9 mouse cellular contexts compared by ENCODE assay signal in the genomic region with DNA sequence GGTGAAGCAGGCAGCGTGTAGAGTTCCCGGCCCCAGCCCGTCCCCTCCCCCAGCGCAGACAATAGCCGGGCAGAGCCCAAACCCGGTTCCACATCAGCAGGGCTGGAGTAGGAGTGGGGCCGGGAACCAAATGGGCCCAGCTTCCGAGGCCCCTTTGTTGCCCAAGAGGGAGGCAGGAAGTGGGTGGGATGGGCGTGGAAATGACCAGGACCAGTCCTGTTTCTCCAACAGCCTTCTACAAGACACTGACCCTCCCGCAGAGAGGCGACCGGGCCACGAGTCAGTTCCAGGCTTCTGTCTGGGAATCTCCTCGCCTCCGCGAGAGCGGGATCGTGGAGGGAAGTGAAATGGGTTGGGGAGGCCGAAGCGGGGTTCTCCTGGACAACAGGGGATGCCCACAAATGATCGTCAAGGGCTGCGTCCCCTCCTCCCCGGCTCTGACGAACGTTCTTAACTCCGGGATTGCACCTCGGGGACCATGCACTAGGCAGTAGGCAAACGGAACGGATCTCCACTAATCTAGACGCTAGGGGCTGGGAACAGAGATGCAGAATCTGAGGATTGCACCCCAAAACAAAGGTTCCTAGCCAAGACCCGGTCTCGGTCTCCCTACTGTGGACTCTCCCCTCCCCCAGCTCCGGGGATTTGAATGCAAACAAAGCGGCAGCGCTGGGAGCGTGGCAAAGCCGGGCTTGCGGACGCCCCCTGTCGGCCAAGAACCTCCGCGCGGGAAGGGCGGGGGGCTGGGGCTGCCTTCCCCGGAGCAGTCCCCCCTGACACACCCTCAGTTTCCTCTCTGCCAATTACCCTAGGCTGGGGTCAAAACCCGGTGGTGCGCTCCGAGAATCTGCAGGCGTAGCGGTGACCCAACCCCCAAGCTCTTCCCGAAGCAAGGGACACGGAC. TPM values are rescaled to one million over a fixed set of nuclear protein-coding genes. Genes with fewer than 3 reads are reported as not detected.
A peak's percentile ranks its signal among the peaks of the same experiment; 100 is the strongest.
DNase-seq lines count a peak whose midpoint lies in the region; ATAC-seq and TF ChIP-seq lines count a peak whose summit lies in the region.
"Had no signal": no experiment of that assay in that cellular context is flagged by ENCODE, and none has a peak within 500 bp of the region (broad histone marks: within the 10 kb centered on the region; RNA-seq: fewer than 3 reads in every experiment).

No protein-coding gene starts in this region.

- H3K9me3 ChIP-seq in ES-E14 (ENCODE audit: control insufficient read depth, insufficient read depth, low read depth, low read length) = no peaks in the 10 kb centered on the region
- no peaks in the 10 kb centered on the region for H3K9me3 ChIP-seq in hindbrain, embryonic 10.5 days
- no peaks in the 10 kb centered on the region for H3K9me3 ChIP-seq in lung, embryonic 16.5 days (ENCODE audit: control insufficient read depth, low read length)

- under 1% methylated on average over 52 of the region's 52 CpGs for WGBS in hindbrain, embryonic 10.5 days
- under 1% methylated on average over 52 of the region's 52 CpGs for WGBS in lung, embryonic 16.5 days

- H3K4me1 ChIP-seq in ES-E14 (ENCODE audit: control insufficient read depth in 2 of 2, insufficient read depth in 2 of 2, low read length in 2 of 2, poor library complexity in 1 of 2) = peaks cover 3 to 13% of the 10 kb centered on the region in 2 experiments; a peak in 2 of 4 replicates
- H3K4me1 ChIP-seq in hindbrain, embryonic 10.5 days (replicated peaks) = peaks cover 60% of the 10 kb centered on the region
- H3K4me1 ChIP-seq in lung, embryonic 16.5 days (replicated peaks; ENCODE audit: control insufficient read depth, insufficient read depth, low read length) = peaks cover 29% of the 10 kb centered on the region

- peak overlapping the region; percentile 89 to 97 for H3K4me3 ChIP-seq in ES-E14 (ENCODE audit: insufficient read depth in 1 of 2, low read depth in 1 of 2, low read length in 2 of 2, poor library complexity in 1 of 2, severe bottlenecking in 1 of 2)
- H3K4me3 ChIP-seq in hindbrain, embryonic 10.5 days = peak overlapping the region; percentile 78
- peak overlapping the region; percentile 86 for H3K4me3 ChIP-seq in lung, embryonic 16.5 days (ENCODE audit: low read length)

- H3K36me3 ChIP-seq in ES-E14 (ENCODE audit: control insufficient read depth, insufficient read depth, low read length, poor library complexity, severe bottlenecking) = peaks cover 4% of the 10 kb centered on the region; the same call in 1 of the 2 replicates
- peaks cover 38% of the 10 kb centered on the region for H3K36me3 ChIP-seq in hindbrain, embryonic 10.5 days
- peaks cover 25% of the 10 kb centered on the region for H3K36me3 ChIP-seq in lung, embryonic 16.5 days (ENCODE audit: control insufficient read depth, insufficient read depth, low read length)

- H3K27me3 ChIP-seq in hindbrain, embryonic 10.5 days (ENCODE audit: insufficient read depth, poor library complexity, severe bottlenecking) = peaks cover 12% of the 10 kb centered on the region; the same call in 1 of the 2 replicates
- no peaks in the 10 kb centered on the region for H3K27me3 ChIP-seq in lung, embryonic 16.5 days (ENCODE audit: control insufficient read depth, insufficient read depth, low read depth, low read length)

- H3K9ac ChIP-seq in ES-E14 (ENCODE audit: insufficient read depth, low read depth, low read length, poor library complexity, severe bottlenecking) = peak overlapping the region; percentile 69
- H3K9ac ChIP-seq in lung, embryonic 16.5 days (ENCODE audit: low read length) = peak overlapping the region; percentile 93

- in situ Hi-C loops in ES-E14 (cut with MboI; ENCODE audit: low sequenced_read_pairs in 2 of 2, unreplicated experiment in 2 of 2) = no loop called here

- DNase-seq in ES-E14 (ENCODE audit: low read depth, low spot score) = peak; percentile 89
- DNase-seq in cerebellum, adult 18-20 months = peak; percentile 94 to 97
- peak; percentile 96 for DNase-seq in hindbrain, embryonic 10.5 days (ENCODE audit: low spot score)
- DNase-seq in layer of hippocampus, adult 9-11 months = peak; percentile 90
- peak; percentile 95 for DNase-seq in ovary, postnatal 14 days (ENCODE audit: low spot score)
- peak; percentile 84 to 94 for DNase-seq in thymus, postnatal 10 days (ENCODE audit: low spot score in 2 of 2)

- H3K27ac ChIP-seq in ES-E14 (ENCODE audit: insufficient read depth, low read depth, low read length, poor library complexity, severe bottlenecking) = peak overlapping the region; percentile 4; the same call in 1 of the 2 replicates
- H3K27ac ChIP-seq in hindbrain, embryonic 10.5 days = peak overlapping the region; percentile 99
- H3K27ac ChIP-seq in lung, embryonic 16.5 days (ENCODE audit: low read length) = peak overlapping the region; percentile 100

- ATAC-seq in frontal cortex, adult (ENCODE audit: low TSS enrichment) = peak; percentile 62
- peak; percentile 79 for ATAC-seq in lung, embryonic 16.5 days (ENCODE audit: low read depth)

- H3K4me2 ChIP-seq in lung, embryonic 16.5 days (ENCODE audit: low read depth, low read length) = peak overlapping the region; percentile 93

TF ChIP-seq in ES-E14, 5 proteins besides CTCF, POLR2A, EP300 and RAD21:
- no peak for TF ChIP-seq MAFK (IDR thresholded peaks at IDR 0.05; ENCODE audit: insufficient read depth, low read depth, low read length)
- TF ChIP-seq ZC3H11A (IDR thresholded peaks at IDR 0.05; ENCODE audit: borderline replicate concordance, low read depth, low read length) = no peak
- TF ChIP-seq HCFC1 (IDR thresholded peaks at IDR 0.05; ENCODE audit: borderline replicate concordance, insufficient read depth, low read length) = 0 out of 2 replicates have a peak, but pooled peaks have one; percentile 26

RNA-seq across cellular contexts. Expression of gene Sema4c, which starts 1.3 kb away (rescaled TPM):
- 9.8 and 10.0 TPM in 2 replicates for total RNA-seq in ES-E14 (2012; rRNA removed)
- 25.4 and 29.6 TPM in 2 replicates for polyA plus RNA-seq in hindbrain, embryonic 10.5 days (2016; fragmentation: Nextera tagmentation; extraction: Ambion mirVana)
- 14.4 and 14.8 TPM in 2 replicates for polyA plus RNA-seq in lung, embryonic 16.5 days (2015; fragmentation: Nextera tagmentation; extraction: Ambion mirVana)
- total RNA-seq: neutrophil, adult 5-6 weeks had no signal

RNA-seq across cellular contexts. Expression of gene Ankrd39, which starts 9.6 kb away (rescaled TPM):
- 11.3 and 15.7 TPM in 2 replicates for total RNA-seq in ES-E14 (2012; rRNA removed)
- polyA plus RNA-seq in hindbrain, embryonic 10.5 days (2016; fragmentation: Nextera tagmentation; extraction: Ambion mirVana) = 16.9 and 20.6 TPM in 2 replicates
- polyA plus RNA-seq in lung, embryonic 16.5 days (2015; fragmentation: Nextera tagmentation; extraction: Ambion mirVana) = 23.3 and 26.2 TPM in 2 replicates

RNA-seq across cellular contexts. Expression of gene Gm42417, which starts 17.6 kb away (rescaled TPM):
- 0.21 TPM in 1 of 2 replicates, not detected in the other for total RNA-seq in ES-E14 (2012; rRNA removed)
- 0.75 TPM in 1 of 2 replicates, not detected in the other for polyA plus RNA-seq in hindbrain, embryonic 10.5 days (2016; fragmentation: Nextera tagmentation; extraction: Ambion mirVana)
- polyA plus RNA-seq in lung, embryonic 16.5 days (2015; fragmentation: Nextera tagmentation; extraction: Ambion mirVana) = 0.29 TPM in 1 of 2 replicates, not detected in the other
- total RNA-seq: neutrophil, adult 5-6 weeks had no signal

RNA-seq across cellular contexts. Expression of gene Ankrd23, which starts 20.1 kb away (rescaled TPM):
- total RNA-seq in ES-E14 (2012; rRNA removed) = 5.0 and 5.5 TPM in 2 replicates
- 15.7 and 18.0 TPM in 2 replicates for polyA plus RNA-seq in hindbrain, embryonic 10.5 days (2016; fragmentation: Nextera tagmentation; extraction: Ambion mirVana)
- 17.9 and 20.0 TPM in 2 replicates for polyA plus RNA-seq in lung, embryonic 16.5 days (2015; fragmentation: Nextera tagmentation; extraction: Ambion mirVana)

RNA-seq across cellular contexts. Expression of gene Cnnm3, which starts 45.1 kb away (rescaled TPM):
- 28.6 and 50.7 TPM in 2 replicates for total RNA-seq in ES-E14 (2012; rRNA removed)
- 3.2 and 3.5 TPM in 2 replicates for polyA plus RNA-seq in hindbrain, embryonic 10.5 days (2016; fragmentation: Nextera tagmentation; extraction: Ambion mirVana)
- 3.5 and 4.4 TPM in 2 replicates for polyA plus RNA-seq in lung, embryonic 16.5 days (2015; fragmentation: Nextera tagmentation; extraction: Ambion mirVana)

Comparison
In these comparisons a context has a peak if more than half of its experiments do, and no peak if none do; other contexts are left out.
1. Peak in every context shown above with its lines: DNase-seq, ATAC-seq, H3K4me3 ChIP-seq and H3K27ac ChIP-seq.
2. H3K27ac ChIP-seq: peak in every context shown above with its lines; median percentile 100 in lung, embryonic 16.5 days; 99 in hindbrain, embryonic 10.5 days; 4 in ES-E14.